Mouse (Mus musculus): ENCODE results near the gene Selenbp1. TPM values are rescaled to one million over a fixed set of nuclear protein-coding genes. Genes with fewer than 3 reads are reported as not detected.
A peak's percentile ranks its signal among the peaks of the same experiment; 100 is the strongest.

The Selenbp1 gene
- total and polyA plus RNA-seq, 3 experiments = 109 to 365 TPM; not detected in 1

DNA sequence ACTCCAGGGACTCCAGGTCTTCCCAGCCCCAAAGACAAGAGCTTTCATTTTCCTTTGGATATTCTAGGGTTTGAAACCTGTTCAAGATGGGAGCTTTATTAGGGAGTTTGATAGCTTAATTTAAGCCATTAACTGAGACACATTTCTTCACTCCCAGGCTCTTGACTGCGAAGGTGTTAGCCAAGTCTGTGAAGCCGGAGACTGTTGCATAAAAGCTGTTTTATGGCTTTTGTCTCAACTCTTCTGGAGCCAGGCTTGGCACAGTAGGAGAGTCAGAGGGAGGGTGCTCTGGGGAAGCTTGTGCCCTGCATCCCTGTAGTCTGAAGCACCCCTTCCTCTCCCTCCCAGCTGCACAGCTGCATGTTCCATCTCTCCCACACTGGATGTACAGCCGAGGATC, 10.5 kb upstream of the Selenbp1 start:
- TF ChIP-seq SIN3A (IDR thresholded peaks at IDR 0.05; ENCODE audit: low read length) (no peak), EP300 (IDR thresholded peaks at IDR 0.05; ENCODE audit: low read depth in 1 of 2, low read length in 2 of 2) (no peak), HCFC1 (IDR thresholded peaks at IDR 0.05; ENCODE audit: low read depth, low read length) (no peak), CHD1 (IDR thresholded peaks at IDR 0.05; ENCODE audit: low read depth, low read length) (no peak), CHD2 (IDR thresholded peaks at IDR 0.05; ENCODE audit: low read length) (no peak), MAFK (IDR thresholded peaks at IDR 0.05; ENCODE audit: borderline replicate concordance, low read depth, low read length) (no peak), TBP (IDR thresholded peaks at IDR 0.05; ENCODE audit: low read depth, low read length) (no peak), KAT2A (conservative IDR thresholded peaks at IDR 0.05; ENCODE audit: low read depth, low read length) (no peak), E2F4 (IDR thresholded peaks at IDR 0.05; ENCODE audit: borderline replicate concordance, low read depth, low read length) (no peak)
- Histone ChIP-seq H3K9ac (ENCODE audit: control insufficient read depth, low read depth, low read length, poor library complexity, severe bottlenecking) (no peak overlapping the region), H3K4me3 (ENCODE audit: control insufficient read depth in 1 of 2, insufficient read depth in 1 of 2, low read depth in 2 of 2, low read length in 2 of 2) (no peak overlapping the region), H3K27ac (ENCODE audit: control insufficient read depth, low read depth, low read length) (no peak overlapping the region), H3K9me3 (replicated peaks; ENCODE audit: insufficient read depth, low read length) (no peaks in the 10 kb centered on the region), H3K4me1 (ENCODE audit: control insufficient read depth in 1 of 2, insufficient read depth in 2 of 2, low read length in 2 of 2) (peaks cover 18 to 38% of the 10 kb centered on the region in 2 experiments), H3K27me3 (ENCODE audit: control insufficient read depth in 1 of 2, insufficient read depth in 2 of 2, low read length in 2 of 2) (no peaks in the 10 kb centered on the region), H3K79me2 (ENCODE audit: control insufficient read depth, insufficient read depth, low read length, poor library complexity) (no peaks in the 10 kb centered on the region), H3K36me3 (ENCODE audit: control insufficient read depth in 1 of 2, insufficient read depth in 2 of 2, low read length in 2 of 2) (peaks cover 0 to 27% of the 10 kb centered on the region in 2 experiments; a peak in 2 of 4 replicates)
- DNase-seq (ENCODE audit: low read depth, low spot score) = no peak

DNA sequence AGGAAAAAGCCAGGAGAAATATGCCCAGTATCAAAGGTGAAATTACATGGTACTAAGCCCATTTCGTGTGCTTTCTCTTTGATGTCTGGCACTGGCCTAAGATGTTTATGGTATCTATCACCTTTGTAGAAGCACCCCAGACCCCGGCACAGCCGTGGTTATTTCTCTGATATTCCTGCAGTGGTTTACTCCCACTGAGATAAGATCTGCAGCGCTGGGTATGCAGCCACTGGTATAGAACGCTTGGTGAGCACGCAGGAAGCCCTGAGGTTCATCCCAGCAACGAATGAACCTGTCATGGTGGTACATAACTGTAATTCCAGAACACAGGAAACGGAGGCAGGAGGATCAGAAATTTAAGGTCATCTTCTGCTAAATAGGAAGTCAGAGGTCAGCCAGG, 8.2 kb upstream of the Selenbp1 start:
- peaks cover 14 to 39% of the 10 kb centered on the region in 2 experiments for H3K4me1 ChIP-seq (ENCODE audit: control insufficient read depth in 1 of 2, insufficient read depth in 2 of 2, low read length in 2 of 2)
- no peaks in the 10 kb centered on the region for H3K9me3 ChIP-seq (replicated peaks; ENCODE audit: insufficient read depth, low read length)
- no peak for DNase-seq (ENCODE audit: low read depth, low spot score)
- TF ChIP-seq GATA1 (IDR thresholded peaks at IDR 0.05; ENCODE audit: low read depth, low read length) (peak; percentile 61; the same call in 1 of the 2 replicates), GABPA (IDR thresholded peaks at IDR 0.05; ENCODE audit: low read depth, low read length) (no peak), MYC (IDR thresholded peaks at IDR 0.05; ENCODE audit: low read depth, low read length) (no peak), TCF12 (IDR thresholded peaks at IDR 0.05; ENCODE audit: low read depth, low read length) (no peak), HCFC1 (IDR thresholded peaks at IDR 0.05; ENCODE audit: low read depth, low read length) (no peak), RAD21 (IDR thresholded peaks at IDR 0.05; ENCODE audit: low read depth, low read length) (no peak), UBTF (IDR thresholded peaks at IDR 0.05; ENCODE audit: borderline replicate concordance, insufficient read depth, low read depth, low read length) (no peak), MAFK (IDR thresholded peaks at IDR 0.05; ENCODE audit: borderline replicate concordance, low read depth, low read length) (no peak), MYB (IDR thresholded peaks at IDR 0.05; ENCODE audit: low read depth, low read length) (no peak), CHD2 (IDR thresholded peaks at IDR 0.05; ENCODE audit: low read length) (no peak), E2F4 (IDR thresholded peaks at IDR 0.05; ENCODE audit: borderline replicate concordance, low read depth, low read length) (no peak), ZNF384 (IDR thresholded peaks at IDR 0.05; ENCODE audit: low read depth, low read length) (no peak), USF2 (IDR thresholded peaks at IDR 0.05; ENCODE audit: borderline replicate concordance in 1 of 2, insufficient read depth in 1 of 2, low read depth in 1 of 2, low read length in 2 of 2) (no peak), EP300 (IDR thresholded peaks at IDR 0.05; ENCODE audit: low read depth in 1 of 2, low read length in 2 of 2) (0 out of 4 replicates have a peak, but pooled peaks have one; percentile 3 to 18), NRF1 (IDR thresholded peaks at IDR 0.05; ENCODE audit: insufficient read depth, low read depth, low read length, poor library complexity, severe bottlenecking) (no peak), CTCF (IDR thresholded peaks at IDR 0.05 in 2 of 3, conservative IDR thresholded peaks at IDR 0.05 in 1 of 3; ENCODE audit: control insufficient read depth in 1 of 3, insufficient read depth in 1 of 3, low read depth in 2 of 3, low read length in 3 of 3, poor library complexity in 1 of 3, severe bottlenecking in 1 of 3) (no peak), JUND (IDR thresholded peaks at IDR 0.05; ENCODE audit: low read depth, low read length) (no peak)
- H3K27me3 ChIP-seq (ENCODE audit: control insufficient read depth in 1 of 2, insufficient read depth in 2 of 2, low read length in 2 of 2) = no peaks in the 10 kb centered on the region
- H3K27ac ChIP-seq (ENCODE audit: control insufficient read depth, low read depth, low read length) = no peak overlapping the region
- no peak overlapping the region for H3K4me3 ChIP-seq (ENCODE audit: control insufficient read depth in 1 of 2, insufficient read depth in 1 of 2, low read depth in 2 of 2, low read length in 2 of 2)
- no peak overlapping the region for H3K9ac ChIP-seq (ENCODE audit: control insufficient read depth, low read depth, low read length, poor library complexity, severe bottlenecking)
- no peaks in the 10 kb centered on the region for H3K79me2 ChIP-seq (ENCODE audit: control insufficient read depth, insufficient read depth, low read length, poor library complexity)
- H3K36me3 ChIP-seq (ENCODE audit: control insufficient read depth in 1 of 2, insufficient read depth in 2 of 2, low read length in 2 of 2) = peaks cover 0 to 27% of the 10 kb centered on the region in 2 experiments; a peak in 2 of 4 replicates

Data from MEL (cell line).